Mouse (Mus musculus) spleen, adult 2 months (tissue): ENCODE data around the gene Prkcg. TPM values are rescaled to one million over a fixed set of nuclear protein-coding genes. Genes with fewer than 3 reads are reported as not detected.
"Not testable (repeated sequence)": the region's sequence is repeated elsewhere in the genome, so short reads cannot be mapped to it uniquely, and the experiment has no call there.

Experiments used
- DNase-seq, 2 experiments: peaks; one replicate each; pipeline versions ENCODE4 v3.0.0 to v3.0.0-alpha.2; 2012 to 2021; ENCODE audit warnings: low spot score in 2 of 2, low read depth in 1 of 2
- H3K27ac ChIP-seq: fragments of 200-500 bp; 2 replicates; pipeline ENCODE4 v1.5.1; 2012; ENCODE audit warnings: low read length, inconsistent platforms; ENCODE audit not compliant: insufficient read depth
- H3K27me3 ChIP-seq: fragments of 200-500 bp; 2 replicates; pipeline ENCODE4 v1.6.1; 2012; ENCODE audit warnings: mild to moderate bottlenecking, moderate library complexity, low read length, inconsistent platforms; ENCODE audit not compliant: control insufficient read depth, insufficient read depth
- H3K36me3 ChIP-seq: fragments of 200-500 bp; 2 replicates; pipeline ENCODE4 v1.6.1; 2012; ENCODE audit warnings: mild to moderate bottlenecking, low read length, inconsistent platforms; ENCODE audit not compliant: control insufficient read depth, insufficient read depth
- H3K4me1 ChIP-seq: fragments of 200-500 bp; 2 replicates; pipeline ENCODE4 v1.6.1; 2011; ENCODE audit warnings: inconsistent platforms; ENCODE audit not compliant: control insufficient read depth, insufficient read depth, insufficient read length
- H3K4me3 ChIP-seq: fragments of 200-500 bp; 2 replicates; pipeline ENCODE4 v1.5.1; 2011; ENCODE audit warnings: mild to moderate bottlenecking, inconsistent platforms; ENCODE audit not compliant: insufficient read depth, insufficient read length; ENCODE audit errors: extremely low read depth
- CTCF ChIP-seq: fragments of 200-500 bp; IDR thresholded peaks from 2 replicates; pipeline ENCODE4 v1.5.1; 2011; ENCODE audit warnings: mild to moderate bottlenecking, inconsistent platforms; ENCODE audit not compliant: insufficient read depth, insufficient read length, insufficient replicate concordance; ENCODE audit errors: extremely low read depth
- POLR2A ChIP-seq: fragments of 200-500 bp; IDR thresholded peaks from 2 replicates; pipeline ENCODE4 v1.6.1; 2011; ENCODE audit warnings: low read depth, low read length, inconsistent platforms
- WGBS: fragments of 180-500 bp; shearing (Covaris S2); methylation state at CpG from one replicate; pipeline ENCODE4 v1.1.7; 2018; 5-methylcytosine and 5-hydroxymethylcytosine counted together
- polyA plus RNA-seq: library from polyadenylated mRNA; depleted of rRNA; stranded (reverse); fragments of >200 nt; gene quantifications from 2 replicates; pipeline ENCODE4 v1.2.3, GENCODE M21; 2012

The Prkcg gene
- polyA plus RNA-seq, 1 experiment = 5.7 TPM

- Histone ChIP-seq H3K27ac (no peak overlapping the region), H3K4me3 (no peak overlapping the region), H3K4me1 (peaks cover 3% of the 10 kb centered on the region), H3K36me3 (no peaks in the 10 kb centered on the region), H3K27me3 (no peaks in the 10 kb centered on the region)
- DNase-seq = no peak
- TF ChIP-seq POLR2A (no peak), CTCF (no peak)
- WGBS = 62% methylated on average over 6 of the region's 6 CpGs
Measured at GRCm38 (mm10) chr7:3265311-3265710, 23.7 kb upstream of the Prkcg start.

GRCm38 (mm10) chr7:3267261-3267660 is 21.7 kb upstream of the Prkcg start:
- H3K27me3 ChIP-seq = no peaks in the 10 kb centered on the region
- DNase-seq = no peak
- TF ChIP-seq POLR2A (no peak), CTCF (no peak)
- H3K36me3 ChIP-seq = no peaks in the 10 kb centered on the region
- 84% methylated on average over 3 of the region's 3 CpGs for WGBS
- peaks cover 3% of the 10 kb centered on the region for H3K4me1 ChIP-seq
- H3K4me3 ChIP-seq = no peak overlapping the region
- H3K27ac ChIP-seq = no peak overlapping the region

- no peak for DNase-seq
- no peaks in the 10 kb centered on the region for H3K36me3 ChIP-seq
- H3K4me3 ChIP-seq = no peak overlapping the region
- H3K4me1 ChIP-seq = peaks cover 3% of the 10 kb centered on the region
- TF ChIP-seq POLR2A (no peak), CTCF (no peak)
- H3K27ac ChIP-seq = no peak overlapping the region
- WGBS = 41% methylated on average over 8 of the region's 8 CpGs
- no peaks in the 10 kb centered on the region for H3K27me3 ChIP-seq
Measured at GRCm38 (mm10) chr7:3267888-3268287, 21.1 kb upstream of the Prkcg start.

- Histone ChIP-seq H3K36me3 (no peaks in the 10 kb centered on the region), H3K27me3 (no peaks in the 10 kb centered on the region), H3K4me3 (no peak overlapping the region), H3K27ac (no peak overlapping the region), H3K4me1 (peaks cover 3% of the 10 kb centered on the region)
- no peak for DNase-seq
- WGBS = 26% methylated on average over 3 of the region's 3 CpGs
- TF ChIP-seq POLR2A = no peak
- TF ChIP-seq CTCF = no peak
Measured at GRCm38 (mm10) chr7:3268291-3268690, 20.7 kb upstream of the Prkcg start.

GRCm38 (mm10) chr7:3272206-3272605 is 16.8 kb upstream of the Prkcg start:
- no peak overlapping the region for H3K4me3 ChIP-seq
- WGBS = 24% methylated on average over 9 of the region's 9 CpGs
- H3K36me3 ChIP-seq = no peaks in the 10 kb centered on the region
- TF ChIP-seq CTCF (no peak), POLR2A (no peak)
- no peak overlapping the region for H3K27ac ChIP-seq
- DNase-seq = no peak
- H3K27me3 ChIP-seq = no peaks in the 10 kb centered on the region
- H3K4me1 ChIP-seq = peaks cover 12% of the 10 kb centered on the region

GRCm38 (mm10) chr7:3275455-3276170 is 13.4 kb upstream of the Prkcg start:
- no peak for DNase-seq
- no peak for TF ChIP-seq CTCF
- no peak for TF ChIP-seq POLR2A

GRCm38 (mm10) chr7:3276781-3277180 is 12.2 kb upstream of the Prkcg start:
- not testable (repeated sequence) for DNase-seq, H3K36me3 ChIP-seq, H3K27me3 ChIP-seq, H3K27ac ChIP-seq, H3K4me3 ChIP-seq
- 77% methylated on average over 4 of the region's 4 CpGs for WGBS
- H3K4me1 ChIP-seq = peaks cover 12% of the 10 kb centered on the region; the same call in 1 of the 2 replicates

More at GRCm38 (mm10) chr7:3275455-3276170, 13.4 kb upstream of the Prkcg start:
- Histone ChIP-seq H3K27ac (peak overlapping the region; percentile 37; the same call in 1 of the 2 replicates), H3K27me3 (no peaks in the 10 kb centered on the region), H3K36me3 (no peaks in the 10 kb centered on the region), H3K4me1 (peaks cover 10% of the 10 kb centered on the region; the same call in 1 of the 2 replicates), H3K4me3 (no peak overlapping the region)
- WGBS = 37% methylated on average over 6 of the region's 6 CpGs
